ENCODE assay signal across 9 mouse cellular contexts in genomic region chr2:152686806-152687267, GRCm38 (mm10). TPM values are rescaled to one million over a fixed set of nuclear protein-coding genes. Genes with fewer than 3 reads are reported as not detected.
DNase-seq lines count a peak whose midpoint lies in the region; ATAC-seq lines count a peak whose summit lies in the region.
"Had no signal": no experiment of that assay in that cellular context is flagged by ENCODE, and none has a peak within 500 bp of the region (broad histone marks: within the 10 kb centered on the region; RNA-seq: fewer than 3 reads in every experiment).

Gene Mcts2, plus strand, starts transcription at chr2:152687035.

- H3K4me1 ChIP-seq in embryonic facial prominence, embryonic 15.5 days: peaks cover 13% of the 10 kb centered on the region; the same call in 1 of the 2 replicates
- peaks cover 10% of the 10 kb centered on the region for H3K4me1 ChIP-seq in heart, embryonic 10.5 days
- no peaks in the 10 kb centered on the region for H3K4me1 ChIP-seq in kidney, embryonic 16.5 days (ENCODE audit: insufficient read depth, low read length)
- peaks cover 9% of the 10 kb centered on the region; the same call in 1 of the 2 replicates for H3K4me1 ChIP-seq in neural tube, embryonic 12.5 days

- peak within 1 kb of the TSS; percentile 44 for H3K9ac ChIP-seq in embryonic facial prominence, embryonic 15.5 days
- peak within 1 kb of the TSS; percentile 52 for H3K9ac ChIP-seq in kidney, embryonic 16.5 days (replicated peaks; ENCODE audit: low read length)
- peak within 1 kb of the TSS; percentile 61 for H3K9ac ChIP-seq in neural tube, embryonic 12.5 days

- 59% methylated on average over 45 of the region's 45 CpGs for WGBS in embryonic facial prominence, embryonic 15.5 days
- WGBS in heart, embryonic 10.5 days: 41% methylated on average over 45 of the region's 45 CpGs
- WGBS in kidney, embryonic 16.5 days: 49% methylated on average over 45 of the region's 45 CpGs
- WGBS in neural tube, embryonic 12.5 days: 52% methylated on average over 45 of the region's 45 CpGs

- H3K27me3 ChIP-seq in embryonic facial prominence, embryonic 15.5 days: no peaks in the 10 kb centered on the region
- H3K27me3 ChIP-seq in heart, embryonic 10.5 days (ENCODE audit: insufficient read depth, poor library complexity, severe bottlenecking): no peaks in the 10 kb centered on the region
- H3K27me3 ChIP-seq in kidney, embryonic 16.5 days (ENCODE audit: insufficient read depth, low read length): no peaks in the 10 kb centered on the region
- no peaks in the 10 kb centered on the region for H3K27me3 ChIP-seq in neural tube, embryonic 12.5 days (replicated peaks)
- H3K27me3 ChIP-seq: CH12.LX had no signal

- H3K9me3 ChIP-seq in embryonic facial prominence, embryonic 15.5 days (replicated peaks): no peaks in the 10 kb centered on the region
- H3K9me3 ChIP-seq in heart, embryonic 10.5 days: peaks cover 3% of the 10 kb centered on the region; the same call in 1 of the 2 replicates
- peaks cover 12% of the 10 kb centered on the region; the same call in 1 of the 2 replicates for H3K9me3 ChIP-seq in kidney, embryonic 16.5 days (ENCODE audit: low read length)
- no peaks in the 10 kb centered on the region for H3K9me3 ChIP-seq in neural tube, embryonic 12.5 days

- peak; percentile 93 for ATAC-seq in embryonic facial prominence, embryonic 15.5 days (ENCODE audit: insufficient number of reproducible peaks, low FRiP score, low TSS enrichment, low read depth)
- peak; percentile 96 for ATAC-seq in kidney, embryonic 16.5 days (ENCODE audit: low FRiP score, low TSS enrichment)
- ATAC-seq in neural tube, embryonic 12.5 days (ENCODE audit: low FRiP score, low read depth): peak; percentile 96

- H3K36me3 ChIP-seq in embryonic facial prominence, embryonic 15.5 days: peaks cover 85% of the 10 kb centered on the region
- peaks cover 84% of the 10 kb centered on the region for H3K36me3 ChIP-seq in heart, embryonic 10.5 days
- H3K36me3 ChIP-seq in kidney, embryonic 16.5 days (ENCODE audit: insufficient read depth, low read length): peaks cover 85% of the 10 kb centered on the region
- peaks cover 91% of the 10 kb centered on the region for H3K36me3 ChIP-seq in neural tube, embryonic 12.5 days

- peak; percentile 46 for DNase-seq in thymus, postnatal 4 days
- DNase-seq in thymus, postnatal 25 days: no peak
- peak; percentile 98 for DNase-seq in heart, embryonic 10.5 days (ENCODE audit: low spot score)
- peak; percentile 92 for DNase-seq in liver
- peak; percentile 96 for DNase-seq in testis, postnatal 10 days (ENCODE audit: low spot score)

- peak within 1 kb of the TSS; percentile 52 for H3K4me3 ChIP-seq in embryonic facial prominence, embryonic 15.5 days (replicated peaks)
- peak within 1 kb of the TSS; percentile 55 for H3K4me3 ChIP-seq in heart, embryonic 10.5 days
- peak within 1 kb of the TSS; percentile 56 for H3K4me3 ChIP-seq in kidney, embryonic 16.5 days (ENCODE audit: low read length)
- H3K4me3 ChIP-seq in neural tube, embryonic 12.5 days: peak within 1 kb of the TSS; percentile 40

- H3K4me2 ChIP-seq in embryonic facial prominence, embryonic 15.5 days (replicated peaks): peak within 1 kb of the TSS; percentile 53
- peak within 1 kb of the TSS; percentile 57 for H3K4me2 ChIP-seq in kidney, embryonic 16.5 days (replicated peaks; ENCODE audit: low read depth, low read length)
- peak within 1 kb of the TSS; percentile 66 for H3K4me2 ChIP-seq in neural tube, embryonic 12.5 days (replicated peaks)

- H3K27ac ChIP-seq in embryonic facial prominence, embryonic 15.5 days (replicated peaks): peak within 1 kb of the TSS; percentile 40
- peak within 1 kb of the TSS; percentile 45; the same call in 1 of the 2 replicates for H3K27ac ChIP-seq in heart, embryonic 10.5 days
- peak within 1 kb of the TSS; percentile 56 for H3K27ac ChIP-seq in kidney, embryonic 16.5 days (ENCODE audit: low read length)
- H3K27ac ChIP-seq in neural tube, embryonic 12.5 days: no peak within 1 kb of the TSS

RNA-seq across cellular contexts. Expression of gene Mcts2, which starts in this region (rescaled TPM):
- polyA plus RNA-seq in embryonic facial prominence, embryonic 15.5 days (2015; fragmentation: Nextera tagmentation; extraction: Ambion mirVana): 24.7 and 27.3 TPM in 2 replicates
- polyA plus RNA-seq in heart, embryonic 10.5 days (2016; fragmentation: Nextera tagmentation; extraction: Ambion mirVana): 28.0 and 33.2 TPM in 2 replicates
- polyA plus RNA-seq in kidney, embryonic 16.5 days (2015; fragmentation: Nextera tagmentation; extraction: Ambion mirVana): 27.6 and 28.0 TPM in 2 replicates
- polyA plus RNA-seq in neural tube, embryonic 12.5 days (2016; fragmentation: Nextera tagmentation; extraction: Ambion mirVana): 42.8 and 47.7 TPM in 2 replicates
